Mouse (Mus musculus) neural tube, embryonic 10.5 days (tissue): ENCODE measurements around the gene Las1l.
"Not testable (repeated sequence)": the region's sequence is repeated elsewhere in the genome, so short reads cannot be mapped to it uniquely, and the experiment has no call there.

Source experiments
- DNase-seq: peaks from one replicate; pipeline ENCODE4 v3.0.0-alpha.2; 2017; ENCODE audit warnings: low spot score; ENCODE audit errors: extremely low spot score

The Las1l gene

GRCm38 (mm10) chrX:95956497-95957293, at the start of gene Las1l:
Gene Las1l, minus strand, starts transcription at chrX:95956962.
- DNase-seq = peak; percentile 73

- DNase-seq = no peak
These were observed 49.6 kb upstream of the Las1l start for GRCm38 (mm10) chrX:96006395-96006794.

- no peak for DNase-seq
These were observed 42.8 kb upstream of the Las1l start for GRCm38 (mm10) chrX:95999601-96000000.

- DNase-seq = no peak
These were observed 36.4 kb upstream of the Las1l start for GRCm38 (mm10) chrX:95993206-95993605.

GRCm38 (mm10) chrX:95969936-95970335, 13.2 kb upstream of the Las1l start:
- no peak for DNase-seq

GRCm38 (mm10) chrX:95969116-95969515, 12.4 kb upstream of the Las1l start:
- no peak for DNase-seq

GRCm38 (mm10) chrX:95968594-95968965, 11.8 kb upstream of the Las1l start:
- DNase-seq = no peak

- DNase-seq = peak; percentile 81
These were observed 11.3 kb upstream of the Las1l start for GRCm38 (mm10) chrX:95967847-95968593.

GRCm38 (mm10) chrX:95965036-95965435, 8.3 kb upstream of the Las1l start:
- no peak for DNase-seq

- no peak for DNase-seq
These were observed 6.6 kb upstream of the Las1l start for GRCm38 (mm10) chrX:95963366-95963765.

- not testable (repeated sequence) for DNase-seq
These were observed 699 bp upstream of the Las1l start for GRCm38 (mm10) chrX:95957461-95957860.

- no peak for DNase-seq
These were observed 6.0 kb downstream of the Las1l start for GRCm38 (mm10) chrX:95950776-95951175.

- no peak for DNase-seq
These were observed 8.6 kb downstream of the Las1l start for GRCm38 (mm10) chrX:95948135-95948534.

- no peak for DNase-seq
These were observed 11.3 kb downstream of the Las1l start for GRCm38 (mm10) chrX:95945496-95945895.

- DNase-seq = no peak
These were observed 21.3 kb downstream of the Las1l start for GRCm38 (mm10) chrX:95935481-95935880.

GRCm38 (mm10) chrX:95902716-95903115, 54.0 kb downstream of the Las1l start:
- no peak for DNase-seq
